Mouse (Mus musculus) cerebellum, postnatal 10 days (tissue): ENCODE measurements around the gene Ccr4.

Source experiments
- DNase-seq, 2 experiments: peaks; one replicate each; pipeline ENCODE4 v3.0.0; 2021; ENCODE audit warnings: mixed read lengths in 2 of 2

Gene Ccr4

DNA sequence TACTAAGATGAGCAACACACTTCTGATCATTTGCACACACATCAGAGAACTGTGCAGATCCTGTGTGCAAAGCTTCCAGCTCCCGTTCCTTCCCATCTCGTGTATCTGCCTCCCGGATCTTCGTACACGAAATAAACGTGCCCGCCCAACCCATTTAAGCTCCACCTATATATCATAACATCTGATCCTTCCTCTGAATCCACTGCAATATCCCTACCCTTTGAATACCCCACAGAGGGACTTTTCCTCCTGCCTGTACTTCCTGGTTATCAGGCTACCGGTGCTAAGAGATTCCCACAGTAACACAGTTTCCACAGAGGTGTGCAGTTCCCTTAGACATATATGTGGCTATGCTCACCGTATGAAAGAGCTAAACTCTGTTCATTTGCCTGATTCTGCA lies at the start of gene Ccr4:
Gene Ccr4 (minus strand): TSS at position 101 of the 400 bp plus-strand sequence.
- DNase-seq = no peak

DNA sequence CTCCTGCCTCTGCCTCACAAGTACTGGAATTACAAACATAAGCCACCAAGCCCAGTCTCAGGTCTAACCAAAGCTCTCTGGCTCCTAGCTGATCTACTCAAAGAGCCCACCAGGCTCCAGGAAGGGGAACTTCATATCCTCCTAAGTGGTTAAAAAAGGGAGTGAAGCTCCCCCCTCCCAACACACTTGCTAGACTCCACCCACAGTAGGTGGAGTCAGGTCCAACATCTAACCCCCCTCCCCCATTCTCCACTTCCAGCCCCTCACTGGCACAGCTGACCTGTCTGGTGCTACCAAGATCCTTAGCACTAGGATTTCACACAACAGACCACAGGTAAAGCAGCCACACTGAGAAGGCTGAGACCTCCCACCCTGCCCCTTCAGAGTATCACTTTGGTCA lies 49.1 kb upstream of the Ccr4 start:
- DNase-seq = no peak

DNA sequence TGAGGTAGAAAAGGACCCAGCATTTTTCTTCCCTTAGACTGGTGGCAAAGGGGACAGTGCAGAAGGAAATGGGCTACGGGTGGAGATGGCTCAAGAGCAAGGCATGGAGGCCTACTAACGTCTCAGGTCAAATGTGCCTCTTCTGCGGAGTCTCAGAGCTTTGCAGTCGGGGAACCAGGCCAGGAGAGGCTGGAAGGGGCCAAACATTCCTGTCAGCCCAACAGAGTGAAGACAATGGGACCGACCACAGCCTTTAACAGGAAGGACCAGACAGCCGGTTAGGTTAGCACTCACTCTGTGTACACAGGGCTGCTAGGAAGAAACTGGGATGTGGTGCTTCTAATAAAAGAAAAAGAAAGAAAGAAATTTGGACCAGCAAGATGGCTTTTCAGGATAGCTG lies 45.3 kb upstream of the Ccr4 start:
- no peak for DNase-seq

DNA sequence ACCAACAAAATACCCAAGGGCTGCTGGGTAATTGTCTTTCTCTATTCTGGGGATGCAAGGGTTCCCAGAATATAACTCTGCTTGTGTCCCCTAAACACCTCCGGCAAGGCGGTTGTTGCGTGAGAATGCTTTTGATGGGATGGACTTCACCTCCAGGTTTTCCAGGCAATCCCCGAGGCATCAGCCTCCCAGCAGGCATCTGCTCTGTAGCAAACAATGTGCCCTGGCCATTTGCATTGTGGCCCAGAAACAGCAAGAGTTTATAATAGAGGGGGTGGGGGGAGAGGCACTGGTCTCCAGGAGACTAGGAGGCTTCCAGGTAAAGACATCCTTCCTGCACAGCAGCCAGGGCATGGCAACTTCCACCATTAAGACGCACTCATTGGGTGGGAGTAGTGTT lies 44.4 kb upstream of the Ccr4 start:
- no peak for DNase-seq

DNA sequence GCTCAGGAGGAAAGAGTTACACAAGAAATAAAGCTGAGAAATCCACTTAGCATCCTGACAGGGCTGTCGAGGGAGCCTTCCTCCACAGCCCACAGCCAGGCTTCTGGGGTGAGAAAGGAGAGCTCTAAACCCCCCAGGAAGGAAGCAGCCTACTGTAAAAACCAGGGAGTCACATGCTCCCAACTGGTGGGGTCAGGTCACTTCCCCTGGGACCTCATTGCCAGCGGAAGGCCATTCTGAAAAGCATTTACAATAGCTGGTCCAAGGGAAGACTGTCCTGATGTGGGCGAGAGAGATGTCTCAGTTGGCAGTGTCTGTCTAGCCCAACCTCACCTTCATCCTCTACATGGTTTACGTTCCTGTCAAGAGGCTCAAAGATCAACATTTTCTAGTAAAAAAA lies 43.8 kb upstream of the Ccr4 start:
- no peak for DNase-seq

DNA sequence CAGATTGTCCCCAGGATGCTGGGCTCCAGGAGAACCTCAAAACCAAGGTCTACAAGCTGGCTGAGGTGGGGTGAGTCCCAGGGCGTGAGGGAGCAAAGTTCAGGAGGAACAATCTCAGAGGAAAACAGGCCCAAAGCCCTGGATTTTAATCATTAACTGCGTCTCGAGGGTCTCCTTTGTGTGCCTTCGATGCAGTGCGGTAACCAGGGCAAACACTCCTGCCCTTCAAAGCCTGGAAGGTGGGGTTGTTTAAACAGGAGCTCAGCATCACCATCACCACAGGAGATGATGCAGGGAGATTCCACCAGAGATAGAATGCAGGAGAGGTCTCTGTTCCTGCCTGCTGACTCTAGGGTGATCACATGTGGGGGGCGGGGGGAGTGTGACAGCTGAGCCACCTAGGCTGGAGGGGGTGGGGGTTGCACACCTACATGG lies 42.9 kb upstream of the Ccr4 start:
- DNase-seq = no peak

DNA sequence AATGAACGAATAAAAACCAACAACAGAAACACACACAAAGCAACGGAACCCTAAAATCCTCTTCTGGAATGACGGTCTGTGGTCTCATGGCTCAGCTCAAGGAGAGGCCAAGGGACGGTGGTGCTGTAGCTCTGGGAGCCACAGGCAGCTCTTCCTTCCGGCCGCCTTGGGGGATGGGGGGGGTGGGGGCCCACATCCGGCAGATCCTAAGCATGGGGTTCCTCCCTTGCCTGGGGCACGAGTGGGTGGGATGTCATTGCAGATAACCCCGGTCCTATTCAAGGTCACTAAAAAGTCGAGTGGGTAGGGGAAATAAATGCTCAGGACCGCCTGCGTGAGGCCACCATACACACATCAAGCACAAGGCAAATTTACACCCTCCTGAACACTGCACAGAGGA lies 42.0 kb upstream of the Ccr4 start:
- DNase-seq = no peak

DNA sequence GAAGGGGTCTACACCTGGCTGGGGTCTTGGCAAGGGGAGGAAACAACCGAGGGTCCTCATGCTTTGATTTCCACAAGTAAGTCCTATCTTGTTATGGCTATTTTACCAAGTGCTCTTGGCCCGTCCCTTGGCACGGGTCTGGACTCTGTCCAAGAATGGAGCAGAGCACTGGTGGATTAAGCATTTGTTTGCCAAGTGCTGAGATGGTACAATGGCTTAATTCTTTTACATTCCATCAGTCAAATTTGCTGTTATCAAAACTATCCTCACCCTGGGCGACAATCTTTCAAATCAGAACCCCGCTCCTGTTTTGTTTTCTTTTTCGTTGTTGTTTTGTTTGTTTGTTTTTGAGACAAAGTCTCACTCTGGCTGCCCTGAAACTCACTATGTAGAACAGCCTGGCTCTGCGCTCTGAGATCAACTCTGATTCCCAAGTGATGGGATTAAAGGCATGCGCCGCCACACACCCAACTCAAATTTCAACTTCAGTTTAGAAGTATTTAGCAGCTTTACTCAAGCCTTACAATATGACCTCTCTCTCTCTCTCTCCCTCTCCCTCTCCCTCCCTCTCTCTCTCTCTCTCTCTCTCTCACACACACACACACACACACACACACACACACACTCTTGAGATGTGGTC lies 40.2 kb upstream of the Ccr4 start:
- peak; percentile 72 to 73 for DNase-seq

DNA sequence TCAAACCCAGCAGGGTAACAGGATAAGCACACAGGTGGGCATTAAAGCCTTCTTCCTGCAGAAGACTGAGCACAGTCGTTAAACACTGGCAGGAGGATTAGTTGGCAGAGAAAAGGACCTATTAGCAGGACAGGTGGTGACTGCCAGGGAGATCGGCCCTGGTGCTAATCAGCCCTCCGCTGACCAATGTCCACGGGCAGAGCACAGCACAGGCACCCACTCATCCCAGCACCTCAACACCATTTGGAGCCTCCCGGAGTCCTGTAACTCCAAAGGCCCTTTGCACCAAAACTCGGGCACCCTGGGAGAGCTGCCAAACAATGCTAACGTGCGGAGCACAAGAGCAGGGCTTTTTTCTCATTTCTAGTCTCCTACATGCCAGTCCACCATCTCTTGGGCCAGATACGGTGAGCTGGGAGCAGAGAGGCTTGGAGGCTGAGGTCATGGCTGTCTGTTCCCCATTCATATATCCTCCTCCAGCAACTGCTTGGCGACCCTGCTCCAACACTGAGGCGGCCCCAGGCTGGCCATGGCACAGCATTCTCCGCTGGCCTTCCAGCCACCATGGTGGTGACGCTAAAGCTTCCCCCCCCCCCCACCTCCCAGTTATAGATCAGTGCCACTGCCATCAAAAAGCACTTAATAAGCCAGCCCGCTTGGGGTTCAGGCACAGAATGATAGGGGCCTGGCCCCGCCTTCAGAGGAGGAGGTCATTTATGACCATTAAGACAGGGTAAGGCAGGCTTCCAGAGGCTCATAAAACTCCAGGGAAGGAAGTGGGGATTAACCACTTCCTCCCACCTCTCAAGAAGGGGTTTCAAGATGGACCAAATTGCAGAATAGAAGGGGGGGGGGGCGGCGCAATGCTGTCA lies 39.4 kb upstream of the Ccr4 start:
- peak; percentile 69 to 75 for DNase-seq

DNA sequence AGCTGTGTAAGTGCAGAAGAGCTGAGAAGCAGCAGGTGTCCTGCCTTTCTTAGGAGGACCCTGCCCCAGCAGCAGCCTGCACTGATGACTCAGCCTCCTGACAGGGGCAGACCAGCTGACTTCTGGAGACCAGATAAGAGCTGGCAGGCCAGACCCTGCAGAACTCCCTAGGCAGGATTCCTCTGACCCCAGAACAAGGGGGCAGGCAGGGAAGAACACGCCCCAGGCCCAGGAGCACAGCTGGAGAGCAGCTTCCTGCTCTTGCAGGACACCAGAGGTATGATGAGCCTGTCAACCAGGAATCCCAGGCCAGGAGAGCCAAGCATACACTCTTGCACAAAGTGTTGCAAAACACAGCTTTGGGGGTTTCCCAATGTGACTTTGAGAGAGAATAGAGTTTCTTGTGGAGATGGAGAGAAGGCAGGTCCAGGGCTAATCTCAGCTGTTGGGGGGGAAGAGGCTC lies 36.6 kb upstream of the Ccr4 start:
- DNase-seq = no peak

DNA sequence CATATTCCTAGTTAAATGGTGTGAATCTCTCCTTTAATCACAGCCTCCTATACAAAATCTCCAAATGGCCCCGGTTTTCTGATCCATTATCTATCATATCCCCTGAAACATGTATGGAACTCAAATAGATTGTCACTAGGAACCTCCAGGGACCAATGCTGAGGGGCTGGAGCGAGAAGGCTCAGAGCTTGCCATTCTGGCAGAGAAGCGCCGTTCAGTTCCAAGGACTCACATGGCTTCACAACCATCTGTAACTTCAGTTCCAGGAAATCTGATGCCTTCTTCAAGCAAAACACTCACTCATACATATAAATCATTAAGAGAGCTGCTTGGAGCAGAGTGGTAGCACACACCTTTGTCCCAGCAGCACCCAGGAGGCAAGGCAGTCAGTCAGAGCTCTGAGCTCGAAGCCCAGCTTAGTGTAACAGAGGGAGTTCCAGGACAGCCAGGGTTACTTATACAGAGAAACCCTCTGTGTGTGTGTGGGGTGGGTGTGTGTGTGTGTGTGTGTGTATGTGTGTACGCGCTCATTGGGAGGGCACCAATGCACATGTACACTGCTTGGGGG lies 34.4 kb upstream of the Ccr4 start:
- peak; percentile 52 to 62 for DNase-seq

DNA sequence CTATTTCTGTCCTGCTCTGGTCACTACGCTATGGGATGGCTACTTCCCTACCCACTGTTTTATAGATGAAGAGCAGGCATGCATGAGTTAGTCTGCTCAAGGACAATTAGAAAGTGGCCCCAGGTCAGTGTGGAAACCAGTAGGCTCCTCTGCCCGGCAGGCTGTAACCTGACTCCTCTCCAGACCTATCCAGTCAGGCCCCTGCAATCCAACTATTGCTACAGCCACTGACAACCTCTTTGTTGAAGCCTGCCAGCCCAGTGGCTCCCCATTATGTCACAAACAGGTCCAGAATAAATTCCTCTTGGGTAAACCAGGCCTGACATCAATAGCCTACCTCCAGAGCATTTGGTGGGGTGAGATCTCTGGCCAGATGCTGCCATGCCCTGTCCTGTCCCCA lies 31.9 kb upstream of the Ccr4 start:
- no peak for DNase-seq

DNA sequence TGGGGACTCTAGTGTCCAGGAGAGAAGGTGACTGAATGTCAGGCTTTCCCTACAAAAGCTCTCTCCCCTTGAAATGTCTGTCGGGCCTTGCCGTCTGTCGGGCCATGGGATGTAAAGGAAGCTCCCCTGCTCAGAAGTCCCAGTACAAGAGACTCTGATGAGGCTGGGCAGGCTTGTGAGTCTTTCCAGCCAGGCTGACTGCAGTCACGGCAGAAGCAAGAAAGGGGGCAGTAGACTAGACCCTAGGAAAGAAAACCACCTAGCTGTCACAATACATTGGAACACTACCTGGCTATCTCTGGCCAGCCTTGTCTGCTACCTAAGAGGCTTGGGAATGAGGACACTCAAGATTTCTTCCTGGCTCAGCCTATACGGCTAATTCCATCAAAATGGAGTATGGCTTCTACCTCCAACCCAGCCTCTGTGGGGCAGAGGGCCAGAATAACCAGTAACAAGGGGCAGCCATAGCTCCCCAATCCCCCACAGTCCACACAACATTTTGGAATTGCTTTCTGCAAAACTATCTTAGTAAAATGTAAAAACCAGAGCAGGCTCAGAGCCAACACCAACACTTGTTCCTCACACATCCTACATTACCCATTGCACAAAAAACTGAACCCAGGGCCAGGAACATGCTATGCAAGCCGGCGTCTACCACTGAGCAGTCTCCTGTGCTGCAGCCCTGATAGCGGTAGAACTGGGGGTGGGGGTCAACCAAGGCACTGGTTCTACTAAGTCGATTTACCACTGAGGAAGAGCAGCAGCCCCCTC lies 30.2 kb upstream of the Ccr4 start:
- DNase-seq = no peak

DNA sequence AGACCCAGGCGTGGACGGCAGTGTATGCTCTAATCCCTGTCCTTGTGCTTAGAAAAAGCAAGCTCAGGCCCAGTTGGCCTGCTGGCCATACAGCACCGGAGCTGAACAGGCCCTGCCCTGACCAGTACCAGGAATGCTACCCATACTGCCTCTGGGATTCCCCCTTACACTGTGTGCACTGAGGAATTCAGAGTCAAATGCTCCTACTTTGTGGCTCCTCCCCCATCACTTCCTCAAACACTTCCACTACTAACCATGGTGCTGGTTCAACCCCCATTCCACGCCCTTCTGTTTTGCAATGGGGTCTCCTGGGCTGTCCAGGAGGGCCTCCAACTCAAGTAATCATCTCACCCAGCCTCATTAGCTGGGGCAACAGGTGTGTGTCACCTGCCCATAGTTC lies 29.1 kb upstream of the Ccr4 start:
- no peak for DNase-seq

DNA sequence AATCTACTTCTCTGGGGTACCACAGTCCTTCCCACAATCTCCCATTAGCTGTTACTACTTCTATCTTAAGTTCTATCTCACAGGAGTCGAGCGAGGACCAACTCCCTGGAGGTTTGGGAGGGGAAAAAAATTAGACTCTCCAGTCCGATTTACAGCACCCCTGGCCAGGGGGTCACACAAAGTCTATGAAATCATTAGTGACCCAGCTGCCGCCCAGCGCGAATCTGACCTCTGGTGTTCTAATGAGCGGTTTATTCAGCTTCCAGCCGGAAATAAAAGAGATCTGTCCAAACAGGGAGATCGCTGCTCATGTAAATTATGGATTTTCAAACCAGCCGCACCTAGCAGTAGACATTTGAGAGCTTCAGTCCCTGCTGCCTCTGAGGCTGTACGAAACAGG lies 26.6 kb upstream of the Ccr4 start:
- DNase-seq = no peak

DNA sequence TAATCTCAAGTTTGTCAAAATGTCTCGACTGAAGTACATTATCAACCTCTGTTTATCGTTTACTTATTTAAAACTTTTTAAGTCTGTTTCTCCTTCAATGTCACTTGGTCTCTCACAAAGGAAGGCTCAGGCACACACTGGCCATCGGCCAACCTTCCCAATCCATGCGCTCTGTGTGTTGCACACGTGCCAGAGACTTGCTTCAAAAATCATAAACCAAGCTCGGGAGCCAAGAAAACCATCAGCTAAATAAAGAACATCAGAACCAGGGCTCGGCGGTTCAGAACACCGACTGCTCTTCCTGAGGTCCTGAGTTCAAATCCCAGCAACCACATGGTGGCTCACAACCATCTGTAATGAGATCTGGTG lies 23.9 kb upstream of the Ccr4 start:
- peak; percentile 54 to 72 for DNase-seq

DNA sequence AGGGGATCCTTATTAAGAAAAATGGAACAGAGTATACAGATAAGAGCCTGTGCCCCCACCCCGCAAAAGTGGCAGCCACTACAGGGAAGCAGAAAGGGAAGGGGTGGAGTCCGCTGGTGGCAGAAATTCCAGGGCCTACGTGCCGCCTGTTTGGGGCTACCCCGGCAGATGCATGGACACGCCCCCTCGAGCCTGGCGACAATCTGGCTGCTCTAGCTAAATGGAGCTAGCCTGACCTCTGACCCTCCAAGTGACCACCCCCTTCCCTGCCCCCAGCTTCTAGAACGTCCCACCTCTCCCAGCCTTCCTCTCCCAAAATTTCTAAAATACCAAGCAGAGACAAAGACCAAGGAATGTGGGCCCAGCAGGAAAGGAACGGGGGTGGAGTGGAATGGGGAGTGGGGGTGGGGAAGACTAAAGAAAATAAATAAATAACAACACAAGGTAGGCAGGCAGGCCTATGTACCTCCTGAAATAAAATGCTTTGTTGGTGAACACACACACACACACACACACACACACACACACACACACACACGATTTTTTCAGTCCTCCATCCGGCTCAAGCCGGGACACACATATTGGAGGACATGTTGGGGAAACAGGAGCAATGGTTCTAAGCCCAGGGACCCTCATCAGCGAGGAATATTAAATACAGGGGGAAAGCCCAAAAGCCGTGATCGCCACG lies 23.4 kb upstream of the Ccr4 start:
- DNase-seq = peak in 1 of 2 experiments; percentile 50

DNA sequence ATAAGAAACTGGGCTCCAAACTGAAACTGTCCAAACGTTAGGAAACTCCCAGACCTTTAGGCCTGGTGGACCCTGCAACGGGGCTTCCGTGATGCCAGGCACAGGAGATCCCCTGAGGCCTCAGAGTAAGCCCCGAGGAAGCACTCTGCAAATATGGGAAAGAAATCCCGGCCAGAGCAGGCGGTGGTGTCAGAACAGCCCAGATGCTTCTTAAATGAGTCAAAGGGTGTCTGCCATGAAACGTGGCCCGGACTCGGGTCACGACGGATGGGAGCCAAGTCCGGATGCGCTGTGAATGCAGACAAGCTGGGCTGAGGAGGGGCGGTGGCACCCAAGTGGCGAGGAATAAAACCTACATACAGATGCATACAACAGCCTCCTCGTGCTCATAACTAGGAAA lies 22.4 kb upstream of the Ccr4 start:
- peak; percentile 41 to 59 for DNase-seq

DNA sequence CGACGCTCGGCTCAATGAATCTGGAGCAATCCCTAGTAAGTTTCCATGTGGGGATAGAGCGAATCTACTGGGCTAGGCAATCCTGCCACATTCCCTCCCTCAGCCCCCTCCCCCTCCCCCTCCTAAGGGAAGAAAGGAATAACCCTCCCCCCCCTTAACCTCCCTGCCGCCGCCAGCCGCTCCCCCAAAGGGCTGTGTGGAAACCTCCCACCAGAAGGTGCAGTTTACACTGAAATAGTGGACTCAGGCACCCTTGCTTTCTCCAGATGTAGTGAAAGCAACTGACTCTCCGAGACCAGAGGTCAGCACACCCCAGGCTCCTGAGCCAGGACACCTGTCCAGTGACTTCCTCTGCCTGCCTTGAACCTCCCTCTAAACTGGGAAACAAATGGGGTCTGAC lies 21.9 kb upstream of the Ccr4 start:
- no peak for DNase-seq

DNA sequence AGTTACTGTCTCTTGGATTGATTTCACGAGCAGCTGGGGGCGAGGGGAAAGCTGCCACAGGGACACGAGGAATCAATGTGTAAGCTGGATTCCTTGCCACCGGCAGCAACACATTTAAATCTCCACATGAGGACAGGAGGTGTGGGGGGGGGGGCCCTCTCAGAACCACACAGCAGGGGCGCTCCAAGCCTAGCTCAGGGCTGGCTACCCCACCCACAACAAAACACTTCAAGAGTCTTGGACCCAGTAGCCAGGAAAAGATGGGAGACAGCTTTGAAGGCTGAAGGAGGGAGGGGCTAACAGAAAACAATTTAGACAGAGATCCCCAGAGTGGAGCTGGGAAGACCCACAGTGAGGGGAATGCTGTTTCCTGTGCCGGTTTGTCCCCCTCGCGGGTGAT lies 21.2 kb upstream of the Ccr4 start:
- DNase-seq = peak in 1 of 2 experiments; percentile 41

DNA sequence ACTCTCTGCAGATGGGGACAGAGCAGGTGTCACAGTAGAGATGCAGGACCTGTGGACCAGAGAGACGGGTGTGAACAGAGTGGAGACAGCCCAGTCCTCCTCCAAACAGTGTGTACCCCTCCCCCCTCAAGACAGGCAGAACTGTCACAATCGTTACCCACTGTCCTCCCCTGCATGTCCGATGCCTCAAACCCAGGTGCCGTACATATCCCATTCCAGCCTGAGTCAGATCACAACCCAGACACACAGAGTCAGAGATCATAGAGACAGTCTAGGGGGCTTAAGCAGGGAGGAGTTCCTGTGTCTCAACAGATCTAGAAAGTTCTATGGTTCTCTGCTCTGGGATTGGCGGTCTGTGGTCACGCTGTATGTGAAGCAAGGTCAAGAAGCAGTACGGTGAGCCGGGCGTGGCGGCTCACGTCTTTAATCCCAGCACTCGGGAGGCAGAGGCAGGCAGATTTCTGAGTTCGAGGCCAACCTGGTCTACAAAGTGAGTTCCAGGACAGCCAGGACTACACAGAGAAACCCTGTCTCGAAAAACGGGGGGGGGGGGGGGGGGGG lies 20.4 kb upstream of the Ccr4 start:
- DNase-seq = no peak

DNA sequence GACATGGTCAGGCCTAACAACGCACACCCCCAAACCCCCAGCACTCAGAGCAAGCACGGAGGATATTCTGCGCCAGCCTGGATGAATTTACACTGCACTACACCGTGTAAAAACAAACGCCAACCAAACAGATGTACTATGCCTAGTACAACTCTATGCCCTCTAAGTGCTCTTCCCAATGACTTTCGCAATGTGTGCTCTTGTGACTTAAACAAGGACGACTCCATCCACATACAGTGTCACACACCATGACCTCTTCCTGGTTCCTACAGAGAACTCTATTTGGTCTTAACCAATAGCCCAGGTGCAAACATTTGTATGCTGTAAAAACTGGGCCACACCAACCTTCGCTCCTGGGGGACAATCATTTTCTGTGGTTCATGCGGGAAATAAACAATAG lies 17.8 kb upstream of the Ccr4 start:
- no peak for DNase-seq
